15 mouse cellular contexts compared by ENCODE assay signal in genomic region chr15:91465331-91465730, GRCm38 (mm10).
"Had no signal": no experiment of that assay in that cellular context is flagged by ENCODE, and none has a peak within 500 bp of the region (broad histone marks: within the 10 kb centered on the region; RNA-seq: fewer than 3 reads in every experiment).

No protein-coding gene starts in this region.

- H3K27me3 ChIP-seq: neural tube, embryonic 15.5 days; stomach, embryonic 15.5 days had no signal

- H3K4me1 ChIP-seq: stomach, embryonic 15.5 days had no signal

- H3K27ac ChIP-seq: neural tube, embryonic 15.5 days; stomach, embryonic 15.5 days; stomach, postnatal 0 days had no signal

- DNase-seq: retina, postnatal 1 day; right cerebral cortex, adult 18-20 months; right cerebral cortex, postnatal 14 days; right cerebral cortex, postnatal 25 days; right cerebral cortex, postnatal 4 days; spleen, adult 18-20 months; thymus, adult 18-20 months; thymus, adult 2 months; thymus, postnatal 14 days; thymus, postnatal 25 days; thymus, postnatal 36 days; thymus, postnatal 4 days had no signal

- H3K9ac ChIP-seq: neural tube, embryonic 15.5 days; stomach, embryonic 15.5 days had no signal

- H3K4me2 ChIP-seq: neural tube, embryonic 15.5 days; stomach, embryonic 15.5 days had no signal

- H3K36me3 ChIP-seq: neural tube, embryonic 15.5 days; stomach, embryonic 15.5 days had no signal

- H3K9me3 ChIP-seq: neural tube, embryonic 15.5 days; stomach, embryonic 15.5 days had no signal

- H3K4me3 ChIP-seq: neural tube, embryonic 15.5 days; stomach, embryonic 15.5 days had no signal
